Mouse (Mus musculus) ovary, postnatal 10 days (tissue): ENCODE data around the gene Rictor.
A peak's percentile ranks its signal among the peaks of the same experiment; 100 is the strongest.

ENCODE experiments used
- DNase-seq: peaks from one replicate; pipeline ENCODE4 v3.0.0; 2022; ENCODE audit warnings: low spot score

Rictor gene

GRCm38 (mm10) chr15:6707936-6708525 lies at the start of gene Rictor:
Rictor (plus strand) TSS chr15:6708379.
- DNase-seq, result peak; percentile 60

GRCm38 (mm10) chr15:6661951-6662350 lies 46.2 kb upstream of the Rictor start:
- no peak for DNase-seq

- no peak for DNase-seq
Observed at GRCm38 (mm10) chr15:6663991-6664390, 44.2 kb upstream of the Rictor start.

GRCm38 (mm10) chr15:6666072-6666471 lies 42.1 kb upstream of the Rictor start:
- DNase-seq, result no peak

GRCm38 (mm10) chr15:6668793-6669437 lies 39.3 kb upstream of the Rictor start:
- DNase-seq, result no peak

GRCm38 (mm10) chr15:6678479-6678878 lies 29.7 kb upstream of the Rictor start:
- DNase-seq, result no peak

GRCm38 (mm10) chr15:6702164-6702563 lies 6.0 kb upstream of the Rictor start:
- DNase-seq, result no peak

- no peak for DNase-seq
Observed at GRCm38 (mm10) chr15:6705351-6705901, 2.8 kb upstream of the Rictor start.

GRCm38 (mm10) chr15:6707551-6707935 lies 636 bp upstream of the Rictor start:
- peak; percentile 43 for DNase-seq

GRCm38 (mm10) chr15:6708526-6709441 lies 605 bp downstream of the Rictor start:
- DNase-seq, result peak; percentile 7

GRCm38 (mm10) chr15:6709618-6710017 lies 1.4 kb downstream of the Rictor start:
- no peak for DNase-seq

GRCm38 (mm10) chr15:6710341-6710740 lies 2.2 kb downstream of the Rictor start:
- DNase-seq, result no peak

GRCm38 (mm10) chr15:6711226-6711625 lies 3.0 kb downstream of the Rictor start:
- DNase-seq, result no peak

- no peak for DNase-seq
Observed at GRCm38 (mm10) chr15:6714819-6715218, 6.6 kb downstream of the Rictor start.

GRCm38 (mm10) chr15:6715237-6715636 lies 7.1 kb downstream of the Rictor start:
- no peak for DNase-seq

GRCm38 (mm10) chr15:6721385-6721784 lies 13.2 kb downstream of the Rictor start:
- no peak for DNase-seq

GRCm38 (mm10) chr15:6721802-6722201 lies 13.6 kb downstream of the Rictor start:
- no peak for DNase-seq

GRCm38 (mm10) chr15:6722405-6723176 lies 14.4 kb downstream of the Rictor start:
- DNase-seq, result no peak

- DNase-seq, result no peak
Observed at GRCm38 (mm10) chr15:6723338-6723737, 15.2 kb downstream of the Rictor start.

GRCm38 (mm10) chr15:6724442-6724841 lies 16.3 kb downstream of the Rictor start:
- no peak for DNase-seq

- DNase-seq, result no peak
Observed at GRCm38 (mm10) chr15:6726130-6726808, 18.1 kb downstream of the Rictor start.
